Mouse (Mus musculus): ENCODE results near the gene Krt5.
"Not testable (repeated sequence)": the region's sequence is repeated elsewhere in the genome, so short reads cannot be mapped to it uniquely, and the experiment has no call there.

The Krt5 gene

GRCm38 (mm10) chr15:101712720-101713119 is at the start of gene Krt5:
Gene Krt5, minus strand, starts transcription at chr15:101712898.
- no peak for DNase-seq (ENCODE audit: low read depth)

DNA sequence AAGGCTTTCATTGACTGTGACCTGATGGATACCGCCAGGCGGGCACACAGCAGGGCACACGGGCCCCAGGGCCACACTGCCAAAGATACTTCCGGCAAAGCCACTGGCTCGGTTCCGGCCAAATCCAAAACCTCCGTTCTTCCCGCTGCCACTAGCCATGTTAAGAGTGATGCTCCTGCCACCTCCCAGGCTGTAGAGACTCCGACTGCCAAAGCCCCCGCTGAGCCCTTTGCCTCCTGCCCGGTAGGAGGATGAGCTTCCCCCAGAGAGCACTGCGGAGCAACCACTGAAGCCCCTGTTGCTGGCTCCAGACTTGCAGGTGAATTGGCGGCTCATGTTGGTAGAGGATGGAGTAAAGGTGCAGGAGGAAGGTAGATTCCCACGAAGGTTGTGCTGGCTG is 30.0 kb upstream of the Krt5 start, which contains the start of gene Krt71:
Krt71 (minus strand) TSS at position 399 of the 400 bp plus-strand sequence.
- no peak for DNase-seq (ENCODE audit: low read depth)

DNA sequence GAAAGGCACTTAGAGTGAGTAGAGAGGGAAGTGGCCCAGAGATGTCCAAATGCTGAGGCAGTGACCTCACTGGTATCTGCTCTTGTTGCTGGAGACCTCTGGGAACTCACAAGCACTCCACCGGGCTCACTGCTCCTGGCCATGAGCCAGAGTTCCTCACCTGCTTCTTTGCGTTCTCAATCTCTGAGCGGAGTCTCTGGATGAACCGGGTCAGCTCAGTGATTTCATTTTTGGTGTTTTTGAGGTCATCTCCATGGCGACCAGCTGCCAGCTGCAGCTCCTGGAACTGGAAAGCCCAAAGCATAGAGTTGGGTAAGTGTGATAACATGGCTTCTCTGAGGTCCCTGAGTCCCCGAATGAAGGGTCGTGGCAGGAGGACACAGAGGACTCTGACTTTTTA is 25.1 kb upstream of the Krt5 start:
- DNase-seq (ENCODE audit: low read depth) = no peak

GRCm38 (mm10) chr15:101730653-101731052 is 18.0 kb upstream of the Krt5 start:
- DNase-seq (ENCODE audit: low read depth) = no peak

DNA sequence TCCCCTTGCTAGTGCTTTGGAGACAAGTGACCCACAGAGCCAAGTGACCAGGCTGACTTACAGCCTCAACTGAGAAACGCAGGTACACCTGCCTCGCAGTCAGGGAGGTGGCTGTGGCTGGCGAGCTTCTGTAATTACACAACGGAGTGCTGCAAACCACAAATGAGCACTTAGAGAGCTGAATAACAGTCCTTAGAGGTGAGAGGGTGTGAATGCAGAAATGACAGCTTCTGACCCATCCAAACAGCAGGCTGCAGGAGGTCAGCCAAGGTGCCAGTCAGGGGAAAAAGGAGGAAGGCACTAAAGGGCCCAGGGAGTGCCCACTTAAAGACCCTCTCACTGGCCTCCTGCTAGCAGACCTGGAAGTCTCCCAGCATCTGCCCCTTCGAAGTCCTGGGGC is 12.0 kb upstream of the Krt5 start:
- DNase-seq (ENCODE audit: low read depth) = no peak

- peak; percentile 43 for DNase-seq (ENCODE audit: low read depth)
These were observed 3.1 kb upstream of the Krt5 start for GRCm38 (mm10) chr15:101715831-101716230.

DNA sequence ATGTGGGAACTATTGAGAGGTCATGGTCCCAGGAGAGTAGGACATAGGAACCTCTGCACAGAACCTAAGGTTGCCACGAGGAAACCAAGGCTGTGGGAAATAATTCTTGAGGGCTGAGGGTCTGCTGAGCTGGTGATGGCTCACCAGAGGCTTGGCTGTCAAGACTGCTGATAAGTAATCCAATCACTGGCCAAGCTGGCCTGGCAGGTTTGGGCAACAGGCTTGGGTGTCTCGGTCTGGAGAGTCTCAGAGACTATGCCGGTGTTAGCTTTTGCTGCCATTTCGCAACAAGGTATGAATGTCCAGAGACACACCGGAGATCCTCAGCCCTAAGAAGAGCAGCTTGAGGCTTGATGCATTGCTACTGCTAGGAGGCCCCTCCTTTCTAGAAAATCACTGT is 1.7 kb upstream of the Krt5 start:
- no peak for DNase-seq (ENCODE audit: low read depth)

GRCm38 (mm10) chr15:101713731-101714130 is 1.0 kb upstream of the Krt5 start:
- no peak for DNase-seq (ENCODE audit: low read depth)

DNA sequence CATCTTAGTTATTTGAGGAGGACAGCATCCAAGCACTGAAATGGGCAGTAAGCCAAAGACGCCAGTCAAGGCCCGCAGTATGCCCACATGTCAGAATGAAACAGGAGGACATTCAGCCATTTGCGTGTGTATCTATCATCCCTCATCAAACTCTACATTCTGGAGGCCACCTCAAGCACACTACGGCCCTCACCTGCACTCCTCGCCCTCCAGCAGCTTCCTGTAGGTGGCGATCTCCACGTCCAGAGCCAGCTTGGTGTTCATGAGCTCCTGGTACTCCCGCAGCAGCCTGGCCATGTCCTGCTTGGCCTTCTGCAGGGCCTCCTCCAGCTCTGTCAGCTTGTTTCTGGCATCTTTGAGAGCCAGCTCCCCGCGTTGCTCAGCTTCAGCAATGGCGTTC is 4.0 kb downstream of the Krt5 start:
- no peak for DNase-seq (ENCODE audit: low read depth)

DNA sequence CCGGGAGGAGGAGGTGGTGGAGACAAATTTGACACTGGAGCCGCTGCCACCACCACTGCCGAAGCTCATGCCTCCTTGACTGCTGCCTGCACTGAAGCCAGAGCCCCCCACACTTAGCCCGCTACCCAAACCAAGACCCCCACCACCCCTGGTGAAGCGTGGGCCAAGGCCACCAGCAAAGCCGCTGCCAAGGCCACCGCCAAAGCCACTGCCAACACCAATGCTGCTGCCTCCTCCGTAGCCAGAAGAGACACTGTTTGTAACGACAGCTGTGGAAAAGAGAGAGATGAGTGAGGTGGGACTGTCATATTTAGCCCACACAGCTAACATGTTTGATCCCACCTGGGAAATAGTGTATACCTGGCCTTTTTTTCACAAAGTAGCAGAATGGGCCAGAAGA is 5.2 kb downstream of the Krt5 start:
- DNase-seq (ENCODE audit: low read depth) = no peak

DNA sequence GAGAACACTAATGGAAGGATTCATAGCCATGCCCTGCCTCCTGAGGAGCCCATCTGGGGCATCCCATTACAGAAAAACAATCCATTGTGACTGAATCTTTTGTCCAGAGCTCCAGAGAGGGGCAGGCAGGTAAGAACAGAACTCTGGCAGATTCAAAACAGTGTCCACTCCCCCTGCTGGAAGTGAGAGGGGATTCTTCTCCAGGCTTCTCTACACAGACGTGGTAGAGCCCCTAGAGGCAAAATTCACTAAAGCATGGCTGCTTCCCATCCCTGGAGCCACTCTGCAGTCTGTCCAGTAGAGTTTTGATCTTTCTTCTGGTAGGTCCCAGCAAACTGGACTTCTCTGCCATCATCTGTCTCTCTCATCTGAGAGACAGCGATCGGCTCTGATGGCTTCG is 8.6 kb downstream of the Krt5 start:
- DNase-seq (ENCODE audit: low read depth) = no peak

DNA sequence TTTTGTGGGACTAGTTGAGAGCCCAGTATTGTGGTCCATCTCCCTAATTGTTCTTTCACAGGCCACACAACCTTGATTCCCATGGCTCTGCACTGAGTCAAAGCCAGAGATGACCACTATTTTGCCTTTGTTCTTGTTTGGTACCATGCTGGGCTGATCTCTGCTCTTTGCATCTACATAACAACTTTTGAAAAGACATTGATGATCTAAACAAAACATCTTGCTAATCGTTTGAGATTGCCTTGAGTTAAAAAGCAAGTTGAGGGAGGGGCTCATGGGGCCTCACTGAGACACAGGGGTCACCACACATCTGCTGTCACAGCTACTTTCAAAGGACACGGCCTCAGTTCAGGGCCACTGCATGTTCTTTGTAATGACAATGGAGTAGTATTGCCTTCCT is 10.3 kb downstream of the Krt5 start:
- no peak for DNase-seq (ENCODE audit: low read depth)

DNA sequence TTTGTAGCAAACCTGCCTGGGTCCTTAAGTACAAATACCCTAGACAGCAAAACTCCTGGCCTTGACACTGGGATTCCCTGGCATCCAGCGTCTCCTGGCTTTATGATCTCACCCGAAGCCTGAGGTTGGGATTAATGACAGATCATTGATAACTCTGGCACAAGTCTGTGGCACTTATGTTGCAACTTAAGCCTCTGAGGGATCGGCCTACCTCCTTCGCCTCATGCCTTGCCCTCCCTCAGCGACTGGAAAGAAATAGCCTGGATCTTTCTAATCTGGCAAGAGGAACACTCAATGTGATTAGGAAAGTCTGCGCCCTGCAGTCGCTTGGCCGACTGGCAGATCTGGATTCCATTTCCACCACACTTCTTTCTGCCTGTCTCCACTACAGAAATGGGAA is 12.8 kb downstream of the Krt5 start:
- DNase-seq (ENCODE audit: low read depth) = peak; percentile 33

- DNase-seq (ENCODE audit: low read depth) = no peak
These were observed 13.5 kb downstream of the Krt5 start for GRCm38 (mm10) chr15:101699192-101699591.

DNA sequence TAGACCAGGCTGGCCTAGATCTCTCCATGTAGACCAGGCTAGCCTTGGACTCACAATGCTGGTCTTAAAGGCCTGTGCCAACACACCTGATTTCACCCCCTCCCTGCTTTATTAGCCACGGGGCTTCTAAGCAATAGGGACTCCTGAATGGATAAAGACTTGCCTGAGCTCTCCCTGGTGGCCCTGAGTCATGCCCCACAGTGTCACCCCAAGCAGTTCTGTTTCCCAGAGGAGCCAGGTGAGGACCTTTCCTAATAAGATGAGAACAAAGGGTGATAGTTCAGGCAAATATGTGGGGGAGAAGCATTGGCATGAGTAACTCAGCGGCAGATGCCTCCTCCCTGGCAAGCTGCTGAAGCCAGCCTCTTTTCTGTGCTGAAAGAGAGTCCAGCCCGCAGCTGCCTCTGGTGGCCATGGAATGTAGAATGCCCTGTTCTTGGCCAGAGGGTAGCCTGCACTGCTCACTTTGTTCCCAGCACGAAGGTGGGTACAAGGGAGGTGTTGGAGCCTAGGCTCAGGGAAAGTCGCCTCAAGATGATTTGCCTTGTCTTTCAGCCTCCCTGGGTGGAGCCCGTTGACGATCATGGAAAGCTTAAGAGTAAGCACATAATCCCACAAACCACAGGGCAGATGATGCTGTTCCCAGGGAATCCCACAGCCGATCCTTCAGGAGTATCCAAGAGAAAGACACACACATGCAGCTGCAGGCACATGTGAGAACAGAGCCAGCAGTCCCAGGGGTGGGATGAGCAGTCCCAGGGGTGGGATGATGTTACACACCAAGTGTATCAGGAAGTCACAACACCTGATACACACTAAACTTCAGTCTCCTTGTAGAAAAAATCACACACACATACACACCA is 15.1 kb downstream of the Krt5 start:
- no peak for DNase-seq (ENCODE audit: low read depth)

GRCm38 (mm10) chr15:101694207-101694606 is 18.5 kb downstream of the Krt5 start, which contains the start of gene Krt6a:
Gene Krt6a, minus strand, starts transcription at chr15:101694307.
- no peak for DNase-seq (ENCODE audit: low read depth)

DNA sequence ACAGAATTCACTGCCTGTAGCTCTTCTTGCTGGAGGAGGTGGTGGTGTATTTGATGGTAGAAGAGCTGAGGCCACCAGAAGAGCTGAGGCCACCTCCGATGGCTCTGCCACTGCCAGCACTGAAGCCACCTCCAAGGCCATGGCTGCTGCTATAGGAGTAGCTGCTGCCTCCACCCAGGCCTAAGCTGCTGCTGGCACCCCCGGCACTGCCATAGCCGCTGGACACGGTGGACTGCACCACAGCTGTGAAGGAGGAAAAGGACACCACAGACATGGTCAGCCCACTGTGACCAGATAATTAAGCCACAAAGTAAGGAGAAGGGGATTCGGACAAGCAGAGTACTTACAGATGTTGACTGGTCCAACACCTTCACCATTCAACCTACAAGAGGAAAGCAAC is 22.2 kb downstream of the Krt5 start:
- not testable (repeated sequence) for DNase-seq (ENCODE audit: low read depth)

GRCm38 (mm10) chr15:101688161-101688560 is 24.5 kb downstream of the Krt5 start:
- DNase-seq (ENCODE audit: low read depth) = no peak

GRCm38 (mm10) chr15:101680187-101680586 is 32.5 kb downstream of the Krt5 start, which contains the start of gene Krt6b:
Gene Krt6b, minus strand, starts transcription at chr15:101680287.
- DNase-seq (ENCODE audit: low read depth) = no peak

DNA sequence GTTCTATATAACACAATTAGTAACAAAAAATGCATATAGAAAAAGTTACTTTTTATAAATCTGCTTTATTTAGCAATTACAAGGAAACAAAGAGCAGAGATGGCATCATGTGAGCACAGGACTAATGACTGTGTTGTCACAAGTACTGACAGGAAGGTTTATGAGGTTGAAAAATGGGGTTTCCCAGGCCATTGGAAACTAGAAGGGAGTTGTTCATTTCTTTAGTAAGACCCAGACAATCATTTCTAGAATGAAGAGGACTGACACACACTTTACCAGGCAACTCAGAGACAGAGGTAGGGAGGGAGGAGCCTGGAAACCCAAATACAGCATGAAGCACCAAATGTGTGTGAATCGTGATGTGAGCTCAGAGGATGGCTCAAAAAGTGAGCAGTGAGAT is 36.7 kb downstream of the Krt5 start:
- no peak for DNase-seq (ENCODE audit: low read depth)

Data from fibroblast of lung, adult 2 months (primary cell).